Mouse (Mus musculus): ENCODE measurements around the gene Gm13420. TPM values are rescaled to one million over a fixed set of nuclear protein-coding genes. Genes with fewer than 3 reads are reported as not detected.
"Not testable (repeated sequence)": the region's sequence is repeated elsewhere in the genome, so short reads cannot be mapped to it uniquely, and the experiment has no call there.

Gm13420 gene
- 0.20 and 0.36 TPM in 2 replicates for polyA plus RNA-seq (2014; fragmentation: Nextera tagmentation; extraction: Ambion mirVana)

- ATAC-seq (ENCODE audit: low FRiP score) (no peak), DNase-seq (ENCODE audit: low spot score) (no peak)
- Histone ChIP-seq H3K9me3 (ENCODE audit: control insufficient read depth, low read length) (no peaks in the 10 kb centered on the region), H3K4me1 (replicated peaks; ENCODE audit: control insufficient read depth, insufficient read depth, low read length) (no peaks in the 10 kb centered on the region), H3K9ac (no peak within 1 kb of the TSS), H3K4me2 (replicated peaks) (peak within 1 kb of the TSS; percentile 29), H3K27me3 (ENCODE audit: control insufficient read depth, insufficient read depth, low read length) (peaks cover 50% of the 10 kb centered on the region), H3K4me3 (replicated peaks; ENCODE audit: low read length) (0 out of 2 replicates have a peak within 1 kb of the TSS, but pooled peaks have one; percentile 4), H3K36me3 (replicated peaks; ENCODE audit: control insufficient read depth, insufficient read depth) (no peaks in the 10 kb centered on the region), H3K27ac (no peak within 1 kb of the TSS)
- 5% methylated on average over 28 of the region's 28 CpGs for WGBS
These were observed at the start of gene Gm13420 for GRCm38 (mm10) chr2:29751497-29751896. Gm13420 (minus strand) TSS chr2:29751685.

- Histone ChIP-seq H3K4me2 (replicated peaks) (no peak overlapping the region), H3K27me3 (ENCODE audit: control insufficient read depth, insufficient read depth, low read length) (no peaks in the 10 kb centered on the region), H3K27ac (no peak overlapping the region), H3K9me3 (ENCODE audit: control insufficient read depth, low read length) (no peaks in the 10 kb centered on the region), H3K4me1 (replicated peaks; ENCODE audit: control insufficient read depth, insufficient read depth, low read length) (peaks cover 8% of the 10 kb centered on the region; the same call in 1 of the 2 replicates), H3K4me3 (replicated peaks; ENCODE audit: low read length) (no peak overlapping the region), H3K9ac (no peak overlapping the region), H3K36me3 (replicated peaks; ENCODE audit: control insufficient read depth, insufficient read depth) (peaks cover 63% of the 10 kb centered on the region)
- DNase-seq (ENCODE audit: low spot score) (no peak), ATAC-seq (ENCODE audit: low FRiP score) (no peak)
- 97% methylated on average over 2 of the region's 2 CpGs for WGBS
These were observed 41.4 kb upstream of the Gm13420 start for GRCm38 (mm10) chr2:29792772-29793487.

- peaks cover 13% of the 10 kb centered on the region for H3K4me1 ChIP-seq (replicated peaks; ENCODE audit: control insufficient read depth, insufficient read depth, low read length)
- peak; percentile 81 for ATAC-seq (ENCODE audit: low FRiP score)
These were observed 36.6 kb upstream of the Gm13420 start, which contains the start of gene Trub2 for GRCm38 (mm10) chr2:29787937-29788681. Trub2 (minus strand) TSS chr2:29788502.

GRCm38 (mm10) chr2:29787104-29787917 is 35.8 kb upstream of the Gm13420 start, which contains the start of gene Coq4:
Coq4 (plus strand) TSS chr2:29787493.
- ATAC-seq (ENCODE audit: low FRiP score), result peak; percentile 85
- Histone ChIP-seq H3K9me3 (ENCODE audit: control insufficient read depth, low read length) (no peaks in the 10 kb centered on the region), H3K36me3 (replicated peaks; ENCODE audit: control insufficient read depth, insufficient read depth) (peaks cover 67% of the 10 kb centered on the region), H3K4me3 (replicated peaks; ENCODE audit: low read length) (peak within 1 kb of the TSS; percentile 66), H3K27ac (peak within 1 kb of the TSS; percentile 68), H3K27me3 (ENCODE audit: control insufficient read depth, insufficient read depth, low read length) (no peaks in the 10 kb centered on the region), H3K9ac (peak within 1 kb of the TSS; percentile 77), H3K4me2 (replicated peaks) (peak within 1 kb of the TSS; percentile 85), H3K4me1 (replicated peaks; ENCODE audit: control insufficient read depth, insufficient read depth, low read length) (peaks cover 13% of the 10 kb centered on the region)
- 2% methylated on average over 31 of the region's 31 CpGs for WGBS
- DNase-seq (ENCODE audit: low spot score), result peak; percentile 97

More at GRCm38 (mm10) chr2:29787937-29788681, 36.6 kb upstream of the Gm13420 start, which contains the start of gene Trub2:
- Histone ChIP-seq H3K27ac (peak within 1 kb of the TSS; percentile 68), H3K27me3 (ENCODE audit: control insufficient read depth, insufficient read depth, low read length) (no peaks in the 10 kb centered on the region), H3K36me3 (replicated peaks; ENCODE audit: control insufficient read depth, insufficient read depth) (peaks cover 65% of the 10 kb centered on the region), H3K4me2 (replicated peaks) (peak within 1 kb of the TSS; percentile 85), H3K9me3 (ENCODE audit: control insufficient read depth, low read length) (no peaks in the 10 kb centered on the region), H3K4me3 (replicated peaks; ENCODE audit: low read length) (peak within 1 kb of the TSS; percentile 66), H3K9ac (peak within 1 kb of the TSS; percentile 77)
- peak; percentile 79 for DNase-seq (ENCODE audit: low spot score)
- under 1% methylated on average over 45 of the region's 45 CpGs for WGBS

- DNase-seq (ENCODE audit: low spot score) (no peak), ATAC-seq (ENCODE audit: low FRiP score) (no peak)
- H3K36me3 ChIP-seq (replicated peaks; ENCODE audit: control insufficient read depth, insufficient read depth), result peaks cover 69% of the 10 kb centered on the region
- H3K4me1 ChIP-seq (replicated peaks; ENCODE audit: control insufficient read depth, insufficient read depth, low read length), result peaks cover 13% of the 10 kb centered on the region
- no peak overlapping the region for H3K27ac ChIP-seq
- H3K9me3 ChIP-seq (ENCODE audit: control insufficient read depth, low read length), result no peaks in the 10 kb centered on the region
- H3K4me2 ChIP-seq (replicated peaks), result no peak overlapping the region
- 63% methylated on average over 4 of the region's 4 CpGs for whole genome bisulfite sequencing
- no peak overlapping the region for H3K4me3 ChIP-seq (replicated peaks; ENCODE audit: low read length)
- no peak overlapping the region for H3K9ac ChIP-seq
- no peaks in the 10 kb centered on the region for H3K27me3 ChIP-seq (ENCODE audit: control insufficient read depth, insufficient read depth, low read length)
These were observed 32.8 kb upstream of the Gm13420 start for GRCm38 (mm10) chr2:29784290-29784689.

GRCm38 (mm10) chr2:29781256-29781655 is 29.8 kb upstream of the Gm13420 start:
- ATAC-seq (ENCODE audit: low FRiP score); H3K9ac ChIP-seq; H3K9me3 ChIP-seq (ENCODE audit: control insufficient read depth, low read length); H3K27ac ChIP-seq; DNase-seq (ENCODE audit: low spot score); H3K27me3 ChIP-seq (ENCODE audit: control insufficient read depth, insufficient read depth, low read length); H3K4me1 ChIP-seq (replicated peaks; ENCODE audit: control insufficient read depth, insufficient read depth, low read length); H3K4me3 ChIP-seq (replicated peaks; ENCODE audit: low read length); H3K4me2 ChIP-seq (replicated peaks): not testable (repeated sequence)
- peaks cover 97% of the 10 kb centered on the region for H3K36me3 ChIP-seq (replicated peaks; ENCODE audit: control insufficient read depth, insufficient read depth)
- WGBS, result 88% methylated on average over 2 of the region's 2 CpGs

GRCm38 (mm10) chr2:29773323-29773722 is 21.8 kb upstream of the Gm13420 start:
- no peak overlapping the region for H3K27ac ChIP-seq
- H3K4me1 ChIP-seq (replicated peaks; ENCODE audit: control insufficient read depth, insufficient read depth, low read length), result no peaks in the 10 kb centered on the region
- WGBS, result 94% methylated on average over 4 of the region's 4 CpGs
- DNase-seq (ENCODE audit: low spot score), result no peak
- no peaks in the 10 kb centered on the region for H3K27me3 ChIP-seq (ENCODE audit: control insufficient read depth, insufficient read depth, low read length)
- no peak for ATAC-seq (ENCODE audit: low FRiP score)
- H3K9ac ChIP-seq, result no peak overlapping the region
- H3K9me3 ChIP-seq (ENCODE audit: control insufficient read depth, low read length), result no peaks in the 10 kb centered on the region
- no peak overlapping the region for H3K4me2 ChIP-seq (replicated peaks)
- peaks cover 25% of the 10 kb centered on the region for H3K36me3 ChIP-seq (replicated peaks; ENCODE audit: control insufficient read depth, insufficient read depth)
- H3K4me3 ChIP-seq (replicated peaks; ENCODE audit: low read length), result no peak overlapping the region

GRCm38 (mm10) chr2:29771611-29772461 is 20.4 kb upstream of the Gm13420 start:
- Histone ChIP-seq H3K4me3 (replicated peaks; ENCODE audit: low read length) (no peak overlapping the region), H3K36me3 (replicated peaks; ENCODE audit: control insufficient read depth, insufficient read depth) (peaks cover 10% of the 10 kb centered on the region), H3K4me1 (replicated peaks; ENCODE audit: control insufficient read depth, insufficient read depth, low read length) (no peaks in the 10 kb centered on the region), H3K27me3 (ENCODE audit: control insufficient read depth, insufficient read depth, low read length) (no peaks in the 10 kb centered on the region), H3K9ac (no peak overlapping the region), H3K27ac (no peak overlapping the region), H3K9me3 (ENCODE audit: control insufficient read depth, low read length) (no peaks in the 10 kb centered on the region), H3K4me2 (replicated peaks) (no peak overlapping the region)
- DNase-seq (ENCODE audit: low spot score) (no peak), ATAC-seq (ENCODE audit: low FRiP score) (no peak)
- WGBS, result 92% methylated on average over 8 of the region's 8 CpGs
